Mouse (Mus musculus): ENCODE measurements around the gene Skap1. TPM values are rescaled to one million over a fixed set of nuclear protein-coding genes. Genes with fewer than 3 reads are reported as not detected.

Gene Skap1
- total RNA-seq, 2 experiments from 2014 or later, result 1.1 to 1.3 TPM

- intact Hi-C loops (cut with DNase I), result no loop called here
- DNase-seq, result no peak
Measured at GRCm38 (mm10) chr11:96799511-96799910, 335.1 kb downstream of the Skap1 start.

- DNase-seq, result no peak
- intact Hi-C loops (cut with DNase I), result no loop called here
Measured at GRCm38 (mm10) chr11:96805606-96806005, 341.2 kb downstream of the Skap1 start.

GRCm38 (mm10) chr11:96808066-96808465 lies 343.7 kb downstream of the Skap1 start:
- DNase-seq, result no peak

More at GRCm38 (mm10) chr11:96808066-96808465, 343.7 kb downstream of the Skap1 start:
- intact Hi-C loops (cut with DNase I), result no loop called here

Other genes starting within 250 kb of the Skap1 start
- not detected for gene Hoxb9, start 193.1 kb upstream of the Skap1 start, total RNA-seq (2021)
- not detected for gene Hoxb8, start 182.7 kb upstream of the Skap1 start, total RNA-seq (2021)
- not detected for gene Hoxb7, start 178.0 kb upstream of the Skap1 start, total RNA-seq (2021)
- gene Hoxb6, start 172.1 kb upstream of the Skap1 start, total RNA-seq (2021), result not detected
- gene Hoxb5, start 161.3 kb upstream of the Skap1 start, total RNA-seq (2021), result not detected
- gene Hoxb4, start 146.3 kb upstream of the Skap1 start, total RNA-seq (2021), result not detected
- not detected for gene Hoxb3, start 141.3 kb upstream of the Skap1 start, total RNA-seq (2021)
- not detected for gene Hoxb2, start 114.1 kb upstream of the Skap1 start, total RNA-seq (2021)
- not detected for gene Hoxb1, start 98.8 kb upstream of the Skap1 start, total RNA-seq (2021)